ENCODE assay signal across 17 mouse cellular contexts in the genomic region with DNA sequence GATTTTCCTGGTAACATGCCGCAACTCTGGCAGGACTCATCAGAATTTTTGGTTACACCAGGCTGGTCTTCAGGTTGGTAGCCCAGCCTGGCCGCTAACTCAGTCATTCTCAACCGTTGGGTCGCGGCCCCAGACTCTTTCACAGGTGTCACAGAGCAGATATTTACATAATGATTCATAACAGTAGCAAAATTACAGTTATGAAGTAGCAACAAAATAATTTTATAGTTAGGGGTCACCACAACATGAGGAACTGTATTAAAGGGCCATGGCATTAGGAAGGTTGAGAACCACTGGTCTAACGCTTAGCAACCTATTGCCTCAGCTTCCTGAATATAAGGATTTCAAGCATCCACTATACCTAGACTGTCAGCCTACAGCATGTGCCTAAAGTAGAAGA.
"Had no signal": no experiment of that assay in that cellular context is flagged by ENCODE, and none has a peak within 500 bp of the region (broad histone marks: within the 10 kb centered on the region; RNA-seq: fewer than 3 reads in every experiment).

No protein-coding gene starts in this region.

- H3K9me3 ChIP-seq: limb, embryonic 10.5 days; limb, embryonic 13.5 days; lung, embryonic 15.5 days; megakaryocyte, embryonic 14.5 days; midbrain, embryonic 10.5 days; midbrain, embryonic 13.5 days; neural tube, embryonic 13.5 days had no signal

- DNase-seq: layer of hippocampus, adult 9-11 months; lung, postnatal 10 days; lung, postnatal 36 days; retina, postnatal 1 day; right cerebral cortex, postnatal 25 days; thymus, adult 18-20 months had no signal

- H3K36me3 ChIP-seq: limb, embryonic 10.5 days; limb, embryonic 13.5 days; lung, embryonic 15.5 days; midbrain, embryonic 10.5 days; midbrain, embryonic 13.5 days; neural tube, embryonic 13.5 days had no signal

- ATAC-seq: midbrain, embryonic 13.5 days; midbrain, embryonic 16.5 days had no signal

- H3K27me3 ChIP-seq: limb, embryonic 13.5 days; lung, embryonic 15.5 days; midbrain, embryonic 13.5 days; neural tube, embryonic 13.5 days had no signal

- H3K27ac ChIP-seq: kidney, postnatal 0 days; layer of hippocampus, adult 2 months; limb, embryonic 10.5 days; limb, embryonic 13.5 days; lung, embryonic 15.5 days; midbrain, embryonic 10.5 days; midbrain, embryonic 13.5 days; neural tube, embryonic 13.5 days had no signal

- H3K9ac ChIP-seq: limb, embryonic 13.5 days; lung, embryonic 15.5 days; midbrain, embryonic 13.5 days; neural tube, embryonic 13.5 days had no signal

- H3K4me1 ChIP-seq: limb, embryonic 13.5 days; megakaryocyte, embryonic 14.5 days; midbrain, embryonic 13.5 days; neural tube, embryonic 13.5 days had no signal

- H3K4me2 ChIP-seq: midbrain, embryonic 13.5 days had no signal

- H3K4me3 ChIP-seq: layer of hippocampus, adult 2 months; limb, embryonic 13.5 days; lung, embryonic 15.5 days; midbrain, embryonic 10.5 days; midbrain, embryonic 13.5 days; myocyte; neural tube, embryonic 13.5 days had no signal
